Mouse (Mus musculus) left cerebral cortex, postnatal 25 days (tissue): ENCODE results near the gene Eif4e1b. TPM values are rescaled to one million over a fixed set of nuclear protein-coding genes. Genes with fewer than 3 reads are reported as not detected.
"Not testable (repeated sequence)": the region's sequence is repeated elsewhere in the genome, so short reads cannot be mapped to it uniquely, and the experiment has no call there.

Experiments
- DNase-seq, 2 experiments: peaks; one replicate each; pipeline ENCODE4 v3.0.0; 2022; ENCODE audit warnings: low spot score in 2 of 2, mixed read lengths in 1 of 2
- intact Hi-C: fragments of 180-260 bp; cut with DNase I; formaldehyde crosslinking; loops from one replicate; pipeline ENCODE4 v1.15.1; 2025
- total RNA-seq, 2 experiments: library from RNA; stranded (reverse); gene quantifications; 2 replicates each; pipeline ENCODE4 v1.2.3; 2021

Eif4e1b gene
- total RNA-seq, 2 experiments from 2014 or later = not detected

- peak; percentile 92 to 95 for DNase-seq
- intact Hi-C loops = loop anchor here (2.0 kb wide), 1 partner anchor 41 kb away; no protein-coding TSS in a partner anchor
These were observed 25.6 kb upstream of the Eif4e1b start for GRCm38 (mm10) chr13:54758045-54758755.

- intact Hi-C loops = loop anchor here (2.0 kb wide), 1 partner anchor 42 kb away; no protein-coding TSS in a partner anchor
- no peak for DNase-seq
These were observed 24.9 kb upstream of the Eif4e1b start for GRCm38 (mm10) chr13:54758756-54759470.

GRCm38 (mm10) chr13:54759496-54759895, 24.3 kb upstream of the Eif4e1b start:
- intact Hi-C loops = loop anchor here (2.0 kb wide), 1 partner anchor 43 kb away; no protein-coding TSS in a partner anchor
- no peak for DNase-seq

- intact Hi-C loops = loop anchor here (1.0 kb wide), 1 partner anchor 34 kb away; no protein-coding TSS in a partner anchor
- peak; percentile 89 to 98 for DNase-seq
These were observed 23.5 kb upstream of the Eif4e1b start for GRCm38 (mm10) chr13:54760164-54760795.

- intact Hi-C loops = loop anchor here (1.0 kb wide), 1 partner anchor 33 kb away; no protein-coding TSS in a partner anchor
- DNase-seq = no peak
These were observed 22.9 kb upstream of the Eif4e1b start for GRCm38 (mm10) chr13:54760906-54761305.

- DNase-seq = peak in 1 of 2 experiments; percentile 49
- intact Hi-C loops = loop anchor here (2.0 kb wide), 1 partner anchor 15 kb away; no protein-coding TSS in a partner anchor
These were observed 18.3 kb upstream of the Eif4e1b start for GRCm38 (mm10) chr13:54765281-54766191.

GRCm38 (mm10) chr13:54766192-54766768, 17.5 kb upstream of the Eif4e1b start, which contains the start of gene Sncb:
Gene Sncb, minus strand, starts transcription at chr13:54766595.
- intact Hi-C loops = loop anchor here (2.0 kb wide), 1 partner anchor 15 kb away; no protein-coding TSS in a partner anchor
- DNase-seq = peak; percentile 87 to 92

- intact Hi-C loops = loop anchor here (2.0 kb wide), 1 partner anchor 14 kb away; no protein-coding TSS in a partner anchor
These were observed 16.8 kb upstream of the Eif4e1b start for GRCm38 (mm10) chr13:54767012-54767411.

GRCm38 (mm10) chr13:54780592-54780991, 3.2 kb upstream of the Eif4e1b start:
- intact Hi-C loops = loop anchor here (2.0 kb wide), 1 partner anchor 14 kb away; the partner anchor contains the start of gene Sncb
- DNase-seq = peak in 1 of 2 experiments; percentile 84

More at GRCm38 (mm10) chr13:54767012-54767411, 16.8 kb upstream of the Eif4e1b start:
- DNase-seq = no peak

GRCm38 (mm10) chr13:54781086-54781485, 2.7 kb upstream of the Eif4e1b start:
- intact Hi-C loops = loop anchor here (2.0 kb wide), 1 partner anchor 14 kb away; the partner anchor contains the start of gene Sncb
- DNase-seq = peak in 1 of 2 experiments; percentile 81

GRCm38 (mm10) chr13:54783235-54783634, 563 bp upstream of the Eif4e1b start:
- no peak for DNase-seq
- intact Hi-C loops = no loop called here

GRCm38 (mm10) chr13:54787591-54787990, 3.8 kb downstream of the Eif4e1b start:
- DNase-seq, intact Hi-C loops: not testable (repeated sequence)

GRCm38 (mm10) chr13:54788740-54789560, 5.2 kb downstream of the Eif4e1b start, which contains the start of gene Tspan17:
Gene Tspan17, plus strand, starts transcription at chr13:54789377.
- intact Hi-C loops = no loop called here
- peak; percentile 91 to 97 for DNase-seq

- DNase-seq = peak; percentile 50 to 80
- intact Hi-C loops = no loop called here
These were observed 6.0 kb downstream of the Eif4e1b start for GRCm38 (mm10) chr13:54789561-54790397.

GRCm38 (mm10) chr13:54792259-54793230, 8.7 kb downstream of the Eif4e1b start:
- DNase-seq = no peak
- intact Hi-C loops = no loop called here
